Mouse (Mus musculus) midbrain, embryonic 12.5 days (tissue): Measurements from ENCODE around the gene Rpl26. TPM values are rescaled to one million over a fixed set of nuclear protein-coding genes. Genes with fewer than 3 reads are reported as not detected.

ENCODE experiments used
- ATAC-seq: fragments of 200-750 bp; cut with Nextera tagmentation; 2 replicates; pipeline ENCODE4 v1.8.0; 2017; ENCODE audit warnings: low read depth, moderate TSS enrichment, moderate library complexity; ENCODE audit not compliant: low FRiP score
- H3K27ac ChIP-seq: fragments of 300-500 bp; sonication (generic); replicated peaks from 2 replicates; pipeline ENCODE4 v1.5.1; 2016; ENCODE audit warnings: mild to moderate bottlenecking
- H3K27me3 ChIP-seq: fragments of 300-500 bp; sonication (generic); 2 replicates; pipeline ENCODE4 v1.6.1; 2016; ENCODE audit warnings: mild to moderate bottlenecking
- H3K36me3 ChIP-seq: fragments of 300-500 bp; sonication (generic); 2 replicates; pipeline ENCODE4 v1.6.1; 2016
- H3K4me1 ChIP-seq: fragments of 300-500 bp; sonication (generic); 2 replicates; pipeline ENCODE4 v1.6.1; 2016
- H3K4me2 ChIP-seq: fragments of 300-500 bp; sonication (generic); replicated peaks from 2 replicates; pipeline ENCODE4 v1.6.1; 2016; ENCODE audit warnings: mild to moderate bottlenecking, moderate library complexity
- H3K4me3 ChIP-seq: fragments of 300-500 bp; sonication (generic); 2 replicates; pipeline ENCODE4 v1.5.1; 2016; ENCODE audit warnings: mild to moderate bottlenecking
- H3K9ac ChIP-seq: fragments of 300-500 bp; sonication (generic); replicated peaks from 2 replicates; pipeline ENCODE4 v1.6.1; 2016; ENCODE audit warnings: mild to moderate bottlenecking, moderate library complexity
- H3K9me3 ChIP-seq: fragments of 300-500 bp; sonication (generic); 2 replicates; pipeline ENCODE4 v1.6.1; 2016; ENCODE audit warnings: mild to moderate bottlenecking
- WGBS: fragments of 180-500 bp; shearing (Covaris S2); methylation state at CpG from one replicate; pipeline ENCODE4 v1.1.7; 2016; 5-methylcytosine and 5-hydroxymethylcytosine counted together
- polyA plus RNA-seq: library from polyadenylated mRNA; unstranded; fragments of >200 nt; fragmentation: Nextera tagmentation; extraction: Ambion mirVana; gene quantifications from 2 replicates; pipeline ENCODE4 v1.2.1, GENCODE M21; 2016

Rpl26 gene
- polyA plus RNA-seq, 1 experiment from 2014 or later, result 743 TPM

- no peak overlapping the region for H3K27ac ChIP-seq
- no peaks in the 10 kb centered on the region for H3K36me3 ChIP-seq
- ATAC-seq, result no peak
- H3K9me3 ChIP-seq, result no peaks in the 10 kb centered on the region
- H3K9ac ChIP-seq, result no peak overlapping the region
- WGBS, result 69% methylated on average over 9 of the region's 9 CpGs
- H3K27me3 ChIP-seq, result 0 out of 2 replicates have a peak, but pooled peaks cover 1% of the 10 kb centered on the region
- H3K4me3 ChIP-seq, result no peak overlapping the region
- H3K4me1 ChIP-seq, result 0 out of 2 replicates have a peak, but pooled peaks cover 3% of the 10 kb centered on the region
- H3K4me2 ChIP-seq, result no peak overlapping the region
Observed at GRCm38 (mm10) chr11:68864544-68865189, 36.7 kb upstream of the Rpl26 start.

GRCm38 (mm10) chr11:68871277-68871676 lies 30.1 kb upstream of the Rpl26 start:
- 86% methylated on average over 9 of the region's 9 CpGs for WGBS
- no peak overlapping the region for H3K27ac ChIP-seq
- no peaks in the 10 kb centered on the region for H3K36me3 ChIP-seq
- no peaks in the 10 kb centered on the region for H3K4me1 ChIP-seq
- H3K4me3 ChIP-seq, result no peak overlapping the region
- H3K9ac ChIP-seq, result no peak overlapping the region
- no peak for ATAC-seq
- no peak overlapping the region for H3K4me2 ChIP-seq
- H3K9me3 ChIP-seq, result no peaks in the 10 kb centered on the region
- no peaks in the 10 kb centered on the region for H3K27me3 ChIP-seq

GRCm38 (mm10) chr11:68871748-68872147 lies 29.6 kb upstream of the Rpl26 start, which contains the start of gene Ndel1:
Ndel1 (minus strand) TSS chr11:68871858.
- Histone ChIP-seq H3K4me3 (no peak within 1 kb of the TSS), H3K27me3 (no peaks in the 10 kb centered on the region), H3K27ac (no peak within 1 kb of the TSS), H3K4me1 (no peaks in the 10 kb centered on the region), H3K9me3 (no peaks in the 10 kb centered on the region), H3K4me2 (no peak within 1 kb of the TSS), H3K9ac (no peak within 1 kb of the TSS), H3K36me3 (no peaks in the 10 kb centered on the region)
- 73% methylated on average over 6 of the region's 6 CpGs for WGBS
- no peak for ATAC-seq

GRCm38 (mm10) chr11:68874841-68875240 lies 26.5 kb upstream of the Rpl26 start:
- no peak for ATAC-seq
- H3K9ac ChIP-seq, result no peak overlapping the region
- no peaks in the 10 kb centered on the region for H3K27me3 ChIP-seq
- no peak overlapping the region for H3K4me3 ChIP-seq
- no peak overlapping the region for H3K27ac ChIP-seq
- H3K9me3 ChIP-seq, result no peaks in the 10 kb centered on the region
- WGBS, result 0% methylated on average over 2 of the region's 2 CpGs
- no peak overlapping the region for H3K4me2 ChIP-seq
- H3K4me1 ChIP-seq, result no peaks in the 10 kb centered on the region
- H3K36me3 ChIP-seq, result no peaks in the 10 kb centered on the region

GRCm38 (mm10) chr11:68878811-68879210 lies 22.6 kb upstream of the Rpl26 start:
- no peak overlapping the region for H3K27ac ChIP-seq
- H3K27me3 ChIP-seq, result no peaks in the 10 kb centered on the region
- no peaks in the 10 kb centered on the region for H3K4me1 ChIP-seq
- WGBS, result 85% methylated on average over 5 of the region's 5 CpGs
- H3K4me2 ChIP-seq, result no peak overlapping the region
- no peak overlapping the region for H3K4me3 ChIP-seq
- no peaks in the 10 kb centered on the region for H3K36me3 ChIP-seq
- H3K9me3 ChIP-seq, result no peaks in the 10 kb centered on the region
- no peak for ATAC-seq
- H3K9ac ChIP-seq, result no peak overlapping the region

GRCm38 (mm10) chr11:68882107-68882506 lies 19.3 kb upstream of the Rpl26 start:
- Histone ChIP-seq H3K9me3 (no peaks in the 10 kb centered on the region), H3K4me2 (no peak overlapping the region), H3K9ac (no peak overlapping the region), H3K36me3 (no peaks in the 10 kb centered on the region), H3K4me1 (no peaks in the 10 kb centered on the region), H3K27ac (no peak overlapping the region), H3K27me3 (no peaks in the 10 kb centered on the region), H3K4me3 (no peak overlapping the region)
- WGBS, result 25% methylated on average over 14 of the region's 14 CpGs
- no peak for ATAC-seq

- Histone ChIP-seq H3K9ac (no peak overlapping the region), H3K27ac (no peak overlapping the region), H3K36me3 (no peaks in the 10 kb centered on the region), H3K4me1 (0 out of 2 replicates have a peak, but pooled peaks cover 3% of the 10 kb centered on the region), H3K27me3 (no peaks in the 10 kb centered on the region), H3K9me3 (no peaks in the 10 kb centered on the region), H3K4me3 (no peak overlapping the region), H3K4me2 (no peak overlapping the region)
- WGBS, result 72% methylated on average over 2 of the region's 2 CpGs
- no peak for ATAC-seq
Observed at GRCm38 (mm10) chr11:68883843-68884242, 17.5 kb upstream of the Rpl26 start.

- no peak overlapping the region for H3K4me2 ChIP-seq
- no peak overlapping the region for H3K4me3 ChIP-seq
- no peaks in the 10 kb centered on the region for H3K27me3 ChIP-seq
- WGBS, result 77% methylated on average over 5 of the region's 5 CpGs
- no peak for ATAC-seq
- H3K9ac ChIP-seq, result no peak overlapping the region
- H3K36me3 ChIP-seq, result no peaks in the 10 kb centered on the region
- no peaks in the 10 kb centered on the region for H3K9me3 ChIP-seq
- H3K27ac ChIP-seq, result no peak overlapping the region
- 0 out of 2 replicates have a peak, but pooled peaks cover 3% of the 10 kb centered on the region for H3K4me1 ChIP-seq
Observed at GRCm38 (mm10) chr11:68884368-68884767, 17.0 kb upstream of the Rpl26 start.

GRCm38 (mm10) chr11:68886091-68886490 lies 15.3 kb upstream of the Rpl26 start:
- H3K4me1 ChIP-seq, result 0 out of 2 replicates have a peak, but pooled peaks cover 3% of the 10 kb centered on the region
- no peak overlapping the region for H3K4me2 ChIP-seq
- WGBS, result 83% methylated on average over 5 of the region's 5 CpGs
- H3K27ac ChIP-seq, result no peak overlapping the region
- H3K4me3 ChIP-seq, result no peak overlapping the region
- no peaks in the 10 kb centered on the region for H3K27me3 ChIP-seq
- H3K9ac ChIP-seq, result no peak overlapping the region
- H3K36me3 ChIP-seq, result no peaks in the 10 kb centered on the region
- no peaks in the 10 kb centered on the region for H3K9me3 ChIP-seq
- no peak for ATAC-seq

GRCm38 (mm10) chr11:68888253-68888652 lies 13.1 kb upstream of the Rpl26 start, which contains the start of gene Rnf222:
Rnf222 (plus strand) TSS chr11:68888553.
- 40% methylated on average over 6 of the region's 6 CpGs for WGBS
- H3K4me3 ChIP-seq, result no peak within 1 kb of the TSS
- no peak for ATAC-seq
- H3K36me3 ChIP-seq, result no peaks in the 10 kb centered on the region
- H3K4me1 ChIP-seq, result 0 out of 2 replicates have a peak, but pooled peaks cover 3% of the 10 kb centered on the region
- no peak within 1 kb of the TSS for H3K4me2 ChIP-seq
- no peak within 1 kb of the TSS for H3K27ac ChIP-seq
- no peaks in the 10 kb centered on the region for H3K27me3 ChIP-seq
- no peaks in the 10 kb centered on the region for H3K9me3 ChIP-seq
- H3K9ac ChIP-seq, result no peak within 1 kb of the TSS

- WGBS, result 69% methylated on average over 2 of the region's 2 CpGs
- Histone ChIP-seq H3K27me3 (no peaks in the 10 kb centered on the region), H3K9ac (no peak overlapping the region), H3K9me3 (no peaks in the 10 kb centered on the region), H3K4me1 (0 out of 2 replicates have a peak, but pooled peaks cover 3% of the 10 kb centered on the region), H3K4me3 (no peak overlapping the region), H3K36me3 (no peaks in the 10 kb centered on the region), H3K27ac (no peak overlapping the region), H3K4me2 (no peak overlapping the region)
- no peak for ATAC-seq
Observed at GRCm38 (mm10) chr11:68888653-68889052, 12.7 kb upstream of the Rpl26 start.

GRCm38 (mm10) chr11:68890625-68891024 lies 10.8 kb upstream of the Rpl26 start:
- Histone ChIP-seq H3K4me3 (no peak overlapping the region), H3K4me1 (0 out of 2 replicates have a peak, but pooled peaks cover 3% of the 10 kb centered on the region), H3K9ac (no peak overlapping the region), H3K27me3 (no peaks in the 10 kb centered on the region), H3K4me2 (no peak overlapping the region), H3K36me3 (no peaks in the 10 kb centered on the region), H3K9me3 (no peaks in the 10 kb centered on the region), H3K27ac (no peak overlapping the region)
- 51% methylated on average over 2 of the region's 2 CpGs for WGBS
- ATAC-seq, result no peak
